Mouse (Mus musculus): ENCODE measurements around the gene Slc35d1. TPM values are rescaled to one million over a fixed set of nuclear protein-coding genes. Genes with fewer than 3 reads are reported as not detected.

The Slc35d1 gene
- polyA plus RNA-seq, 1 experiment from 2014 or later: 10.9 TPM

DNA sequence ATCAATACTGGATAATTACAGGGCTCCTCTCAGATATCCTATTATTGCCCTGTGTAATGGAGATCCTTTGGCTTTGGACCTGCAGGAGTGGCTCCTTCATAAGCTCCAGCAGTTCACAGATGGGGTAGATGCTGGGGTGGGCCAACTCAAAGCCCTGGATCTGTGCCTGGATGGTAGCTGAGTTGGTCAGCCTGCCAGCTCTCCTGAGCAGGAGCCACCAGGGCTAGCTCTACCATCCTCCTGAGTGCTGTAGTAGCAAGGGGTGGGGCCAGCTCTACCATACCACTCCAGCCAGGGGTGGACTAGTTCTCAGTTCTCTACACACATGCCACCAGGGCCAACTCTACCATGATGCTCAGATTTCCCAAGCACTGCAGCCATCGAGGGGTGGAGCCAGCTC is 14.9 kb downstream of the Slc35d1 start:
- H3K4me1 ChIP-seq (replicated peaks; ENCODE audit: control insufficient read depth, insufficient read depth, low read length): no peaks in the 10 kb centered on the region
- no peaks in the 10 kb centered on the region for H3K9me3 ChIP-seq (ENCODE audit: control insufficient read depth, low read length)
- no peak overlapping the region for H3K4me2 ChIP-seq (replicated peaks; ENCODE audit: low read depth, low read length)
- no peaks in the 10 kb centered on the region for H3K27me3 ChIP-seq (ENCODE audit: control insufficient read depth, insufficient read depth, low read length)
- no peak overlapping the region for H3K27ac ChIP-seq (ENCODE audit: low read depth, low read length)
- DNase-seq (ENCODE audit: low spot score): no peak
- 96% methylated on average over 1 of the region's 1 CpGs for WGBS
- H3K4me3 ChIP-seq (ENCODE audit: low read depth, low read length): no peak overlapping the region
- H3K36me3 ChIP-seq (ENCODE audit: control insufficient read depth, insufficient read depth, low read length): no peaks in the 10 kb centered on the region
- H3K9ac ChIP-seq (ENCODE audit: low read depth, low read length): no peak overlapping the region
- no peak for ATAC-seq (ENCODE audit: low FRiP score)

DNA sequence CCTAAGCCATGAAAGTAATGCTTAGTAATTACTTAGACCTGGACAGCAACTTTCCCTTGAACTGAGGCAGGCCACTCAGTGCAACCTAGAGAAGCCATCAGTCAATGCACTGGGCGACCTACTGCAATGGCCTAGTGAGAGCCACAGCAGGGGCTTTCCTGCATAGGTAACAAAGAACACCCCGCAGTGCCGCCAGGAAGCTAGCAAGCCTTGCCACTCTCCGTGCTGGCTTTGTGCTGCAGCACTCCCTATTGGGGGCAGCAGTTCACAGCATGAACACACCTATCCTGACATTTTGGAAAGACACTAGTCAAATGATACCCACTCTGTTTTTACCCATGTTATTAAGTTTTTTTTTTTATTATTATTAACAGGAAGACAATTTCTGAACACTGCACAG is 15.9 kb downstream of the Slc35d1 start:
- DNase-seq (ENCODE audit: low spot score) (no peak), ATAC-seq (ENCODE audit: low FRiP score) (no peak)
- H3K4me1 ChIP-seq (replicated peaks; ENCODE audit: control insufficient read depth, insufficient read depth, low read length): no peaks in the 10 kb centered on the region
- no peaks in the 10 kb centered on the region for H3K36me3 ChIP-seq (ENCODE audit: control insufficient read depth, insufficient read depth, low read length)
- H3K9me3 ChIP-seq (ENCODE audit: control insufficient read depth, low read length): no peaks in the 10 kb centered on the region
- 36% methylated on average over 4 of the region's 4 CpGs for WGBS
- H3K4me3 ChIP-seq (ENCODE audit: low read depth, low read length): no peak overlapping the region
- H3K4me2 ChIP-seq (replicated peaks; ENCODE audit: low read depth, low read length): no peak overlapping the region
- H3K27ac ChIP-seq (ENCODE audit: low read depth, low read length): no peak overlapping the region
- H3K27me3 ChIP-seq (ENCODE audit: control insufficient read depth, insufficient read depth, low read length): no peaks in the 10 kb centered on the region
- H3K9ac ChIP-seq (ENCODE audit: low read depth, low read length): no peak overlapping the region

DNA sequence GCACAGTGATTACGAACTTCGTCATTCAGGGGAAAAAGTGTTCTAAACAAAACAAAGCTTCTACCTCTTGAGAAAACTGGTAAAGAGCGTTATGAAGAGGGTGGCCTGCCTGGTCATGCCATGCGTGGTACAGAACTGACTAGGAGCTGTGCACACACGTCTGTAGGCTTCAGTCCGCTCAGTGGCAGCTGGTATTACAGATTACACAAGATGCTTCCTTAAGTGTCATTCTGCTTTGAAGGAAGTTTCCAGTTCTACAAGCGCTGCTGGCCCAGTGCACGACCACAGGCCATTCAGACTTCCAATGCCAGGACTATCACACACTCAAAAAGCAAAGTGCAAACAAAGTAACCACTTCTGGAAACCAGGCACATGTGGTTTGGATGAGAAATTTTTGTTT is 17.6 kb downstream of the Slc35d1 start:
- DNase-seq (ENCODE audit: low spot score) (no peak), ATAC-seq (ENCODE audit: low FRiP score) (no peak)
- no peaks in the 10 kb centered on the region for H3K36me3 ChIP-seq (ENCODE audit: control insufficient read depth, insufficient read depth, low read length)
- H3K4me2 ChIP-seq (replicated peaks; ENCODE audit: low read depth, low read length): no peak overlapping the region
- no peaks in the 10 kb centered on the region for H3K9me3 ChIP-seq (ENCODE audit: control insufficient read depth, low read length)
- no peak overlapping the region for H3K9ac ChIP-seq (ENCODE audit: low read depth, low read length)
- H3K4me3 ChIP-seq (ENCODE audit: low read depth, low read length): no peak overlapping the region
- H3K27ac ChIP-seq (ENCODE audit: low read depth, low read length): no peak overlapping the region
- 94% methylated on average over 8 of the region's 8 CpGs for WGBS
- H3K27me3 ChIP-seq (ENCODE audit: control insufficient read depth, insufficient read depth, low read length): no peaks in the 10 kb centered on the region
- no peaks in the 10 kb centered on the region for H3K4me1 ChIP-seq (replicated peaks; ENCODE audit: control insufficient read depth, insufficient read depth, low read length)

DNA sequence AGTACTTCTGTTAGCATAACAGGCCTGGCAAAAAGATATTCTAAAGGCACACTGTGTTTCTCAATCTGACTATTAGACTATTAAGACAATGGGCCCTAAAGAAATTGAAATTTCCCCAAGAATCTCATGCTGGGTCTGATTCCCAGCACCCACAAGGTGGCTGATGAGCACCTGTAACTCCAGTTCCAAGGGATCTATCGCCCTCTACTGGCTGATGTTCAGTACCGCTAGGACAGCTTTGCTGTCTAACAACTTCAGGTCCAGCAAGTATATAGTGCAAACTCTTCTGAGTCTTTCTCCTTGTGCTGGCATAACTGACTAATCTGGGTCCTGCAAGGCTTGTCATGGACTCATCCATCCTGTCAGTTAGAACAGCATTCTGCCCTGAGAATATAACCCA is 22.5 kb downstream of the Slc35d1 start:
- Histone ChIP-seq H3K36me3 (ENCODE audit: control insufficient read depth, insufficient read depth, low read length) (no peaks in the 10 kb centered on the region), H3K27me3 (ENCODE audit: control insufficient read depth, insufficient read depth, low read length) (no peaks in the 10 kb centered on the region), H3K4me1 (replicated peaks; ENCODE audit: control insufficient read depth, insufficient read depth, low read length) (no peaks in the 10 kb centered on the region), H3K9me3 (ENCODE audit: control insufficient read depth, low read length) (no peaks in the 10 kb centered on the region), H3K4me3 (ENCODE audit: low read depth, low read length) (no peak overlapping the region), H3K9ac (ENCODE audit: low read depth, low read length) (no peak overlapping the region), H3K4me2 (replicated peaks; ENCODE audit: low read depth, low read length) (no peak overlapping the region), H3K27ac (ENCODE audit: low read depth, low read length) (no peak overlapping the region)
- no peak for DNase-seq (ENCODE audit: low spot score)
- ATAC-seq (ENCODE audit: low FRiP score): no peak
- WGBS: 84% methylated on average over 2 of the region's 2 CpGs

DNA sequence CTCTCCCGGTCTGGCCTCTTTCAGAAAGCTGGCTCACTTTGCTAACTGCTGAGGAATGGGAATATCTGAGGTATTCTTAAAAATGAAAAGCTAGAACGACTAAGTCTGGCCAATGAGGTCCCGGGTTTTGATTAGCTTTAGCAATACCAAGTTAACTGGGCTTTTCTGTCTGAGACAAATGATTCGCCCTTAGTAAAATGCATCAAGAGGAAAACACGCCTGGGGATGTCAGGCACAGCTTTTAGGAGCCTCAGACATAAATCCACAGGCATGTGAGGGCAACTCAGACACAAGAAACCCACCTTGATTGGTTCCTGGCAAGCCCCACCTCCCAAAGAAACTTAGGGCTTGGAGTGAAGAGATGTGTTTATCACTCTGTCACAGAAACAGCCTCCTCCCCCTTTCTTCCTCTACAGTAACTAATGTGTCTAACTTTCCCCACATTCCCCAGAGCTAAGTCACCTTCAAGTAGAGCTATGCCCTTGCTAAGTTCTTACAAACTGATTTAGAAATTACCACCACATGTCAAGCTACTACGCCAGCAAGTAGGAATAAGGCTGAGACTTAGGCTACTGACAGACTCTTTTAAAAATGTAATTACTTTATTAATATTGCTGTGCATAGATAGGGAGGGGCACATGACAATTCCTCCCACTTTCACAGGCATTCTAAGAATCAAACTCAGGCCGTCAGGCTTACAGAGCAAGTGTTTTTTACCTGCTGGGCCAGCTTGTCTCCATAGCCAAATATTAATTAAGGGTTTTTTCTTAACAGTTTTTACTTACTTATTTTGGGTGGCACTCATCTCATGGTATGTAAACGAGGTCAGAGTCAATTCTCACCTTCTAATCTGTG is 26.0 kb downstream of the Slc35d1 start:
- Histone ChIP-seq H3K4me3 (ENCODE audit: low read depth, low read length) (no peak overlapping the region), H3K27ac (ENCODE audit: low read depth, low read length) (no peak overlapping the region), H3K4me1 (replicated peaks; ENCODE audit: control insufficient read depth, insufficient read depth, low read length) (no peaks in the 10 kb centered on the region), H3K4me2 (replicated peaks; ENCODE audit: low read depth, low read length) (no peak overlapping the region), H3K9me3 (ENCODE audit: control insufficient read depth, low read length) (no peaks in the 10 kb centered on the region), H3K27me3 (ENCODE audit: control insufficient read depth, insufficient read depth, low read length) (no peaks in the 10 kb centered on the region), H3K36me3 (ENCODE audit: control insufficient read depth, insufficient read depth, low read length) (no peaks in the 10 kb centered on the region), H3K9ac (ENCODE audit: low read depth, low read length) (no peak overlapping the region)
- WGBS: 91% methylated on average over 8 of the region's 8 CpGs
- ATAC-seq (ENCODE audit: low FRiP score) (no peak), DNase-seq (ENCODE audit: low spot score) (no peak)

DNA sequence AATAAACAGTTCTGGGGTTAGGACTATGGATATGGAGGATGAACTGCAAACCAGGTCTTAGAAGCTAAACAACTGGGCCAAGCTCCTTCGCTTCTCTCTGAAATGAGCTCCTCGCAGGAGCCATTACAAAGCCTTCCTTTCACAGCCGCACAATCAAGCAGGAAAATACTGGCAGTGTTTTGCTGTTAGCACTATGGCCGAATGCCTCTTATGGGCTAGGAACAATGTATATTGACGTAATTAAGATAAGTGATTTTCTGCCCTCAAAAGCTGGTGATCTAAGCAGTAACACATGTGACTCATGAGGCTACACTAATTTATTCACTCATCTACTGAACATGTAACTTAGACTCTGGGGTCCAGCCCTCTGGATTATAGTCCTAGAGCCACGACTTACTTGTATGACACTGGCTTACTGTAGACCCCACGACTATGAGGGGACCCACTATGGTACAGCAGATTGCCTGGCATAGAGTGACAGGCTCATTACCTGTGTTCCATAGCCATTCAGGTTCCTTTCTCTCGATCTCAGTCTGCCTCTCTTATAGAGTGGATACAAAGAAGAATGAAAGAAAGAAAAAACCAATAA is 34.6 kb downstream of the Slc35d1 start:
- H3K4me1 ChIP-seq (replicated peaks; ENCODE audit: control insufficient read depth, insufficient read depth, low read length): no peaks in the 10 kb centered on the region
- no peak overlapping the region for H3K4me3 ChIP-seq (ENCODE audit: low read depth, low read length)
- ATAC-seq (ENCODE audit: low FRiP score) (peak; percentile 49), DNase-seq (ENCODE audit: low spot score) (no peak)
- H3K9ac ChIP-seq (ENCODE audit: low read depth, low read length): no peak overlapping the region
- no peak overlapping the region for H3K27ac ChIP-seq (ENCODE audit: low read depth, low read length)
- H3K9me3 ChIP-seq (ENCODE audit: control insufficient read depth, low read length): no peaks in the 10 kb centered on the region
- H3K4me2 ChIP-seq (replicated peaks; ENCODE audit: low read depth, low read length): no peak overlapping the region
- 0 out of 2 replicates have a peak, but pooled peaks cover 2% of the 10 kb centered on the region for H3K36me3 ChIP-seq (ENCODE audit: control insufficient read depth, insufficient read depth, low read length)
- no peaks in the 10 kb centered on the region for H3K27me3 ChIP-seq (ENCODE audit: control insufficient read depth, insufficient read depth, low read length)
- WGBS: 70% methylated on average over 8 of the region's 8 CpGs

DNA sequence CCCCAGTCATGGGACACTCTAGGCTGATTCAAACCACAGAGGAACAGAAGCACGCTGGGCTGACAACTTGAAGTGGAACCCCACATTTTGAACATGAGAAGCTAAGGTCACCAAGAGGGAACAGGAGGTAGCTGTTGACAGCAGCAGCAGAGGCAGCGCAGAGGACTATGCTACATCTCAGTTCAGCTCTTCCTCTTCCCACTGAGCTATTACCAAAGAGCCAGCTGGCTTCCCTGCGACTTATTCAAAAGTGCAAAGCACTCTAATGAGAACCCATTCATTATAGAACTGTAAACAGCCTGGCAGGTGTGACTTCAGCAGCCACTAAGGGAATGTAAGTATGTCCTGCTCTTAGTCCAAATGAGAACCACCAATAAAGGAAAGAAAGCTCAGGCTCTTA is 35.4 kb downstream of the Slc35d1 start:
- Histone ChIP-seq H3K4me1 (replicated peaks; ENCODE audit: control insufficient read depth, insufficient read depth, low read length) (no peaks in the 10 kb centered on the region), H3K36me3 (ENCODE audit: control insufficient read depth, insufficient read depth, low read length) (0 out of 2 replicates have a peak, but pooled peaks cover 2% of the 10 kb centered on the region), H3K9me3 (ENCODE audit: control insufficient read depth, low read length) (no peaks in the 10 kb centered on the region), H3K9ac (ENCODE audit: low read depth, low read length) (no peak overlapping the region), H3K27me3 (ENCODE audit: control insufficient read depth, insufficient read depth, low read length) (no peaks in the 10 kb centered on the region), H3K4me3 (ENCODE audit: low read depth, low read length) (no peak overlapping the region), H3K4me2 (replicated peaks; ENCODE audit: low read depth, low read length) (no peak overlapping the region), H3K27ac (ENCODE audit: low read depth, low read length) (no peak overlapping the region)
- ATAC-seq (ENCODE audit: low FRiP score) (no peak), DNase-seq (ENCODE audit: low spot score) (no peak)
- 64% methylated on average over 3 of the region's 3 CpGs for WGBS

DNA sequence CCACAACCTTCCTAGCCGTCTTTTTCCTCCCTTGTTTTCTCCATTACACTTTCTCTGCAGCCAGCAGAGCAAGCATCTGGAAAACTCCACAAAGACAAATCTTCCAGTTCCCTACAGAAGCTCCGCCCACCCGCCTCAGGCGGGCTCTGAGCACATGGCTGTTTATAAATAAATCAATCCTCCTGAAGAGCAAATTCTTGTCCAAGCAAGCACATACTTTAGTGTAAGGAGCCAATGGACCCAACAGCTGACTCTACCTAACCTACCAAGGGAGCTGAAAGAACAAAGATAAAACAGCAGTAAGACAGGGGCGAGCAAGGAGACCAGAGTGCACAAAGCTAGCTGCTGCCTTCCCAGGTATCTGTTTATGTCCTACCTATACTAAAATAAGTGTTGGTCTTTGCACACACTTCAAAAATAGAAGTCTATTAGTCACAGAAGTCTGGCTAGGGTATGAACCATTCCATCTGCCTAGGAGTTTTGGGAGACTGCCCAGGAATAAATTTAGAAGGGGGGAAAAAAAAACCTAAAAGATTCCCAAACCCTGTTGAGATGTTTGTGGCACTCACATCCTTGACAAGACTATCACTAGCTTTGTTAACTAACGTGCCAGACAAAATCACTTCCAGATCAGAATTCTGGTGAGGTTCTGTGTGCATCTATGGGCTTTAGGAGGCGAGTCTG is 36.2 kb downstream of the Slc35d1 start:
- Histone ChIP-seq H3K9ac (ENCODE audit: low read depth, low read length) (no peak overlapping the region), H3K9me3 (ENCODE audit: control insufficient read depth, low read length) (no peaks in the 10 kb centered on the region), H3K4me2 (replicated peaks; ENCODE audit: low read depth, low read length) (no peak overlapping the region), H3K36me3 (ENCODE audit: control insufficient read depth, insufficient read depth, low read length) (0 out of 2 replicates have a peak, but pooled peaks cover 2% of the 10 kb centered on the region), H3K27ac (ENCODE audit: low read depth, low read length) (no peak overlapping the region), H3K4me3 (ENCODE audit: low read depth, low read length) (no peak overlapping the region), H3K27me3 (ENCODE audit: control insufficient read depth, insufficient read depth, low read length) (no peaks in the 10 kb centered on the region), H3K4me1 (replicated peaks; ENCODE audit: control insufficient read depth, insufficient read depth, low read length) (no peaks in the 10 kb centered on the region)
- DNase-seq (ENCODE audit: low spot score): no peak
- no peak for ATAC-seq (ENCODE audit: low FRiP score)
- WGBS: 88% methylated on average over 7 of the region's 7 CpGs
